Mouse (Mus musculus): ENCODE data around the gene Rhbdf2. TPM values are rescaled to one million over a fixed set of nuclear protein-coding genes. Genes with fewer than 3 reads are reported as not detected.

Rhbdf2 gene
- total RNA-seq, 2 experiments from 2014 or later = 1.6 to 1.9 TPM

DNA sequence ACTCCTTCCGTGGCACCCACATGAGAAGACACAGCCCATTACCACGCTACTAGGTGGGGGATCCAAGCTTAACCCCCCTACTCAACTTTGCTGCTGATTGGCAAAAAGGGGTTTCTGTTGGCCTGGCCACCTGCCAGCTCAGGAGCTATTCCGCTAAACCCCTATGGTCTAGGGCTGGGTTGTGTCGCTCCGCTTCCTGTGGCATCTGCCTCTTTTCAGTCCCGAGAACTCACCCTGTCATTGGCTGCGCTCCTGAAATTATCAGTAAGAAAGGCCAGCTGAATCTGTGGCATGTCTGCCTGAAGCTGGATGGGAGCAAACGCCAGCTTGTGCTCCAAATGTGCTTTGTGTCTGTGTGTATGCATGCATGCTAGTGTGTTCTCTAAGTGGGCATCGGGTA, 33.4 kb upstream of the Rhbdf2 start:
- no peak for DNase-seq (ENCODE audit: low spot score in 2 of 2)

DNA sequence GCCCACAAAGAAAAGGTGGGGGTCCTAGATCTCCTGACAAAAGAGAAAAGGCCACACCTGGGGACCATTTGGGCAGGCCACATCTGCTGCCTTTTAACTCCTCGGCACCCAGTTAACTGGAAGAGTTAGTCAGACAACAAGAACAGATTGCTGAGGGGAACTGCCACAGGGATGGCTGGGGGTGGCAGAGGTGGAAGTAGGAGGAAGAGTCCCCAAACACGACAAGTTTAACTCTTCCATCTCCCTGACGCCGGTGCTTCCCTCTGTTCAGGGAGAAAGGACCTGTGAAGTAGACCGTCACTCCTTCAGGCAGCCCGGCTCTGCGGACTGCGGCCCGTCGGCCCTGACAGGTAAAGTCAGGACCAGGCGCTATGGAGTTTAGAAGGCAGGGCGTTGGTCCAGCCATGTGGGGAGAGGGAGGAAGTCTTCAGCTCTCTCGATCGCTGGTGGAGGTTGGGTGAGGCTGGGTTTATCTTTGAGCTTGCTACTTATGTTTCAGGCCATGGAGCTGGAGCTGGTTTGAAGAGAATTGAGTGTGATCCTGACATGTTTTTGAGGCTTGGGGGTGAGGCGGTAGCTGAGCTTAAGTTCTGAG, 32.3 kb upstream of the Rhbdf2 start:
- DNase-seq (ENCODE audit: low spot score in 2 of 2) = no peak

GRCm38 (mm10) chr11:116658238-116658637, 31.4 kb upstream of the Rhbdf2 start:
- no peak for DNase-seq (ENCODE audit: low spot score in 2 of 2)

DNA sequence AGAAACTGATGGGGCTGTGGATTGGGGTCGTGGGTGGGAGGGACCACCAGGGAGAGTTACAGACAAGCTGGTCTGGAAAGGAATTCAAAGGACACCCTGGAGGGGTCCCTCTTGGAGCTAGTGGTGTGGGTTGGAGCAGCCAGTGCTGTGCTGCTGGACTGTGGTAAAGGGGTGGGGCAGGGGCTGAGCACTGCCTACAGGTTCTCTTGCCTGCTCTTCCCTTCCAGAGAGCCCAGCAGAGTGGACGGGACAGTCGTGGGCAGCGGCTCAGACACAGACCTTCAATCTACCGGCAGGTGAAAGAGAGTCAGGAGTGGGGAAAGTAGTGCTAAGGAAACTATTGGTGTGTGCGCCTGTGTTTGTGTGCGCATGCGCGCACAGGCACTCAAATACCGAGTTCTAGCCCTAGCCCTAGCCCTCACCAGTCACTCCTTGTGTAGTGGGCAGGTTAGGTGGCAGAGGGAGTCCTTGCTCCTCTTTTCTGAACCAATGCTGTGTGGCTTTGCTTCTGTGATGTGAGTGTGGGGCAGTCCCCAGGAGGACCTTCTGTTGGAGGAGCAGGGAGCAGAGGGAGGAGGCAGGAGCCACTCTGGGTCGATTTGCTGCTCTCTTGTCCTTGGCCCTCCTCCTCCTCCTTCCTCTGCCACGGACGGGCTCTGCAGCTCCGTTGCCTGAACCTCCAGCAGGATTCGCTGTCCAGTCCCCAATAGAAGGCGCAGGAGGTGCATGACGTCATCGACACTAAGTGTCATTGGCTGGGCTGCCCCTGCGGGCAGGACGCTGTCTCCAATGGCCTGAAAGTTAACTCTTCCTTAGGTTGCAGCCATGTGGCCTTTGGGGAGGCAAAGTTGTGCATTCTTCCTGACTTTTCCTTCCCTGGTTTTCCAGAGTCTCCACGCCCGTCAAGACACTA, 30.7 kb upstream of the Rhbdf2 start:
- peak; percentile 87 to 88 for DNase-seq (ENCODE audit: low spot score in 2 of 2)

DNA sequence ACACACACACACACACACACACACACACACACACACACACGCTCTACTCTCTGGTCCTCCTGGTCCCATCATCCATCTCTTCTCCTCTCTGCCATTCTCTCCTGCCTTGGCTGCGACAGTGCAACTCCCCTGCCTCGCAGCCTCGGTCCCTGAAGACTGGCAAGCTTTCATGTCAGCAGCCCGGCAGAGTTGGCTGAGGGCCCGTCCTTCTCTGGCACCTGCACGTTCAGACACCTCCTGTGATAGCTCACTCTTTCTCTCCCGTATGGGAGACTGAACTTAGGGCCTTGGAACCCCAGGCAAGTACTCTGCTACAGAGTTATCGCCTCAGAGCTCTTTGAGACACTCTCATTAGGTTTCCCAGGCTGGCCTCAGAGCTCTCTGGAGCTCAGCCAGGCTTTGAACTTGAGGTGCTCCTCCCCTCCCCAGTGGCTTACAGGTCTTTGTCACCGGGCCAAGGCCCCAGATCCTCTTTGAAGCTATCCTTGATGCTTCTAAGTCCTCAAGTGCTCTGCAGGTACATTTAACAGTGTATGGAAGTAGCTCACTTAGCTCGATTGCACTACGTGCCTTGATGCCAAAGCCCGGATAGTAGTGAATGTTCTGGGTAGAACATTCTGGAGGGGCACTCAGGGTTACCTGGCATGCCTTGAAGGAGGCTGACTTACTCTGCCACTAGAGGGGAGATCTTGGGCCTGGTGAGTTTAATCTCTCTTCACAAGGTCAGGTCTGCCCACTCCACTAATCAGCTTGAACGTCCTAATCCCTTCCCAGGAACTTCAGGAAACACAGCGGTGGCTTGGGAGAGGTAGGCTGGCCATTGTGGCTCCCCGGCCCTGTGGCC, 29.8 kb upstream of the Rhbdf2 start:
- no peak for DNase-seq (ENCODE audit: low spot score in 2 of 2)

DNA sequence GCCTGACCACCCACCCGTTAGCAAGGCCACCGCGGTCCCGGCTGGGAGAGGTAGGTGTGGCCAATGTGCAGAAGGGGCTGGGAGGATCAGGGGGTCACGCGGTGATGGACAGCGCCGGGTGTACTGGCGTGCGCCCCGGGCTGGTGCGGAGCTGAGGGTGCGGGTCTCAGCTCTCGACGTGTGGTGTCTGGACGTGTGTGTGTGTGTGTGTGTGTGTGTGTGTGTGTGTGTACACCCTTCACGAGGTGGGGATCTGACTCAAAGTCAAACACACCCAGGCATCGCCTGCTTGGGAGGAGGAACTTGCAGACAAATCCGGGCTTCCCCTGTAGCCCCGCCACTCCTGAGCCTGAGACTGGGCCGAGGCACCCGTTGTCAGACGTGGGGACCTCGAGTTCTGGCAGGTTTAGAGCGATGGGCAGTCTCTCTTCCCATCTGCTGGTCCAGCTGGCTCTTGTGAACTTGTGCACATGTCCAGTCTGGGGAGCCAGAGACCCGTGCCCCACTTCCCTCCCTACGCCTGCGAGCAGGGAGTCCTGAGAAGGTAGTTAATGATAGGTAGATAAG, 27.5 kb upstream of the Rhbdf2 start, which contains the start of gene Cygb:
Gene Cygb (minus strand): TSS at position 59 of the 567 bp plus-strand sequence.
- DNase-seq (ENCODE audit: low spot score in 2 of 2) = no peak

- DNase-seq (ENCODE audit: low spot score in 2 of 2) = peak; percentile 62 to 69
Measured at GRCm38 (mm10) chr11:116653709-116654221, 26.9 kb upstream of the Rhbdf2 start.

DNA sequence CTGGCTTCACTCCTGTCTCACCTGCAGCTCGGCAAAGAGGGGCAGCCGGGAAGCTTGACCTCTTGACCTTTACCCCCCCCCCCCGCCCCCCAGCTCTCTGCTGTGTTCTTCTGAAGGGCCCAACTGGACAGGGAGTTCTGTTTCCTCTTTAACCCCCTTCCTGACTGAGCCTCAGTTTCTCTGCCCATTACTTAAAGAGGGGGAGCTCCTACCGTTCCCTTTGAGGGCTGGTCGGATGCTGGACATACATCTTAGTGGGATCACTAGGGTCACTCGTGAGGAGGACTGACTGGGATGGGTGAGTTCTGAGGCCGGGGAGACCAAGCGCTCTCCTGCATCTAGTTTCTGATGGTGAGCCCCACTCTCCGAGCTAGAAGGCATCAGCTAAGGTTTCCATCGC, 26.4 kb upstream of the Rhbdf2 start, which contains the start of gene Prcd:
Gene Prcd (plus strand): TSS at position 301 of the 400 bp plus-strand sequence.
- DNase-seq (ENCODE audit: low spot score in 2 of 2) = no peak

GRCm38 (mm10) chr11:116652330-116653098, 25.7 kb upstream of the Rhbdf2 start:
- no peak for DNase-seq (ENCODE audit: low spot score in 2 of 2)

- DNase-seq (ENCODE audit: low spot score in 2 of 2) = peak; percentile 56 to 71
Measured at GRCm38 (mm10) chr11:116651339-116651738, 24.5 kb upstream of the Rhbdf2 start.

DNA sequence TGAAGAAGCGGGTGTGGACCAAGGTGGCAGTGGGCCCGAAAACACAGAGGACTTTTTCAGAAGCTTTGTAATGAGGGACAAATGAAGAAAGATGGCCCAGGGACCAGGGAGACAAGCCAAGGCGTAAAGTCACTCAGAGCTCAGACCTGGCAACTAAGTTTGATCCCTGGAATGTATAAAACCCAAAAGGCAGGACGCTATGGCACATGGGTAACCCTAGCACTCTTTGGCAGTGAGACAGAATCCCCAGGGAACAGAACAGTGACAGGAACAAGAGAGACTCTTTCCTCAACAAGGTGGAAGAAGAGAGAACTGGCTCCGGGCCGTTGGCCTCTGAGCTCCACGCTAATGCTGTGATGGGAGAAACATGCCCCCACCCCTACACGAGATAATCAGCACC, 24.0 kb upstream of the Rhbdf2 start:
- DNase-seq (ENCODE audit: low spot score in 2 of 2) = no peak

DNA sequence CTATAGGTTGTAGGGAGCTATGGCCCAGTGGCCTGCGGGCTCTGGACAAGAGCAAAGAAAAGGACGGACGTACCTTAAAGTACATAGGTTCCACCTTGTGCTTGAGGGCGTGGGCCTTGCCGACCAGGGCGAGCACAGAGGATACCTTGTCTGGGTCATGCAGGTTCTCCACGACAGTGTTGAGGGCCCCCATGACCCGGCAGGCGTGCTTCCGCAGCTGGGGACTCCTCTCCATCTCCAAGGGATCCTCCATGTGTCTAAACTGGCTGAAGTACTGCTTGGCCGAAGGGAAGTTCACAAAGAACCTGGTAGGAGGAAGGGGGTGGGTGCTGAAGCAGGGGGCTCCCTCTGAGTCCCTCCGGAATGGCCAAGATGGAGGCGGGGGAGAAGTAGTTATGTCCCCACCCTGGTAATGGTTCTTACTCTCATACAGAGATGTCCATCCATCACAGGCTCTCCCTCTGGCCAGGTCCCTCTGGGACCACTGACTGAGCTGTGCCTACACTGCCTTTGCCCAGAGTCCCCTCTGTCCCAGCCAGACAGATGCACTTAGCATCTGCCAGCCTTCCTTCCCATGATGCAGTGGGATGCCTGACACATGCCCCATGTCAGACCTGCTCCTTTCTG, 23.0 kb upstream of the Rhbdf2 start:
- DNase-seq (ENCODE audit: low spot score in 2 of 2) = no peak

GRCm38 (mm10) chr11:116648976-116649375, 22.2 kb upstream of the Rhbdf2 start:
- DNase-seq (ENCODE audit: low spot score in 2 of 2) = no peak

DNA sequence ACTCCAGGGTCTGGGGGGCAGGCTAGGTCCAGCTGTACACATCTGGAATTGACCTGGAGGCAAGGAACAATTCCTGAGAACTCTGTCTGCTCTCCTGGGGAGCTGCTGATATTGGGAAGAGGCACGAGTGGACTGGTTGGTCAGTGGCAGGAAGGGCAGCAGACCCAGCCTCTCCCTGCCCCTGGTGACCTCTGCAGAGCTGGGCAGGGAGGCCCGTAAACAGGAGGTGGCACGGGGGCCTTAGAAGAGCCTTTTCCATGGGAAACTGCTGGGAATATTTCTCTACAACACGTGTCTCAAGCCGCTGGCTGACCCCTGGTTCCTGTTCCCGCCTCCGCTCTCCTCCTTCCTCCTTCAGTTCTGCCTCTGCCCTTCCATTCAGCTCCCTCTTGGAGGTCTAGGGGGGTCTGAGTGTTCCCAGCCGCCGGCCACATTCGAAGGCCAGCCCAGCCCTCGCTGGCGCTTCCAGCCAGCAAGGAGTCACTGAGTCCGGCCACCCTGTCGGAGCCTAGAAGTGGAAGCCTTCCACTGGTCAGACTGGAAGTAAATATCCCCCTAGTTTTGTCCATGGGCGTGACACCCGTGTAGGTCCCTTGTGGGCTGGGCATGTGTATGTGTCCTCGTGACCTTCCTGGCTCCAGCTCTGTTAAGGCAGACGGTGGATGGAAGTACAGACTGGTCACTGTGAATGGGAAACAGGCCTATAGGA, 21.5 kb upstream of the Rhbdf2 start:
- DNase-seq (ENCODE audit: low spot score in 2 of 2) = no peak

DNA sequence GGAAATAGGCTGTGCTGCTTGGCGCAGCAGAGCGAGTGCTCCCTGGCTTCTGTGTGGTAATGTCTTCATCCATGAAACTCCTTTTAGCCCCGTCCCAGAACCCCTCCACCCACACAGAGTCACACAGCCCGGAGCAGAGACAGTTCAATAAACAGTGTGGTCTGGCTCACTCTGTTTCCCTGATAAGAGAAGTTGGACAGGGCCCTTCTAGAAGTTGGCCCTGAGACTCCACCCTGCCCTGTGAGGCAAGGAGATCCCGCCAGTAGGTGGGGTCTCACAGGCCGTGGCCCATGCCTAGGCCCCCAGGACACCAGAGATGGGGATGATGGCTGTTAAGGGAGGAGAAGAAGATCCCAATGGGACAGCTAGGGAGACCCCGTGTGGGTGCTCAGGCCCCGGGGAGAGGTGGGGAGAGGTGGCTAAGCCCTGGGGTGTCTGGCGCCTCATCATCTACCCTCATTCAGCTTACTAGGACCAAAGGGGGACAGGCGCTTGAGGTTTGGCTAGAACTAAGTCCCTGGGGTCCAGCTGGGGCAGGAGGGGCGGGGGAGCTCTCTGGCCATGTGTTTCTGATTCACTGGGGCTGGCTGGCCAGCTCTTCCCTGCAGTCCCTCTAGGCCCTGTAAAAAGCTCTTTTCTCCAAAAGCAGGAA, 20.6 kb upstream of the Rhbdf2 start:
- no peak for DNase-seq (ENCODE audit: low spot score in 2 of 2)

GRCm38 (mm10) chr11:116646771-116647170, 20.0 kb upstream of the Rhbdf2 start:
- no peak for DNase-seq (ENCODE audit: low spot score in 2 of 2)

GRCm38 (mm10) chr11:116646136-116646535, 19.3 kb upstream of the Rhbdf2 start:
- DNase-seq (ENCODE audit: low spot score in 2 of 2) = no peak

DNA sequence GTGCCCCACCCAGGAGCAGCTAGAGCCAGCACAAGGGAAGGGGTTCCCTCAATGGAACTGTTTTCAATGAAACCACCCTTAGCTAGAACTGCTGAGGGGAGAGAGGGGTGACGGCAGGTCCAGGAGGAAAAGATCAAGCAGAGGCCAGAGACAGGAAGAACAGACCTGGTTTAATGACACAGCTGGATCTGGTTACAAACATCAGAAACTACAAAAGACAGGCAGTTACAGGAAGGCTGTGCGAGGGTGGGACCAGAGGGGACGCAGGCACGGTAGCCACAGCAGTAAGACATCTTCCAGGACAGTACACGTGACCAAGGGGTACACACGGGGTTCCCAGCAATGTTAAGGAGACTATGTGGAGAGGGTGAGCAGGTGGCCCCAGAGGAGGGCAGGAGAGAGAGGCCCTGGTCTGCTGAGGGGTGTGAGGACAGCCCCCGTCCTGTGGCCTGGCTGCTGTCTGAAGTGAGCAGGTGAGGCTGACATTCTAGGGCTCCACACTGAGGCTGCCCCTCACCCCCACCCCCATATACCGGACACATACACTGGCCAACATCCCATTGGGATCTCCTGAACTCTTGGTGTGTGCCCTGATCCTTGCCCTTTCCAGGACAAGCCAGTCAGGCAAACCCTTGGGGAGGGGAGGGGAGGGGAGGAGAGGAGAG, 18.8 kb upstream of the Rhbdf2 start:
- no peak for DNase-seq (ENCODE audit: low spot score in 2 of 2)

All from left cerebral cortex, adult 18-20 months (tissue).